Mouse (Mus musculus): ENCODE results near the gene Txnrd1.

Txnrd1 gene

DNA sequence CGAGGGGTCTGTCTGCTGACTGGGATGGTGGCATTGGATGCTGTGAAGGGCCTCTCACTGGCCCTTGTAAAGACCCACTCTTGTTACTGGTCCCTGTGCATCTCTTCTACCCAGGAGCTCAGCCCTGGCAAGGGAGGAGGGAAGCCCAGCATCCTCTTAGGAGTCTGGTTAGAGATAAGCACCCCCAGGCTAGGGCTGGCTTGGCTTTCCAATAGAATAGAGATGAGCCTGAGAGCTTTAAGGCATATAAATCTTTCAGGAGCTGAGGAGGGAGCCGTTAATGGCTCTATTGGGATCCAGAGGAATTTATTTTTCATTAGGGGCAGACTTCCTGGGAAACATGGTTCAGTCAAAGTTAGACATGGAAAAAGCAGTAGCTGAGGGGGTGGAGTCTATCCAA, 91.9 kb downstream of the Txnrd1 start:
- in situ Hi-C loops (cut with MboI; ENCODE audit: low pct_unique_long_range_greater_than_20kb in 1 of 2, low sequenced_read_pairs in 2 of 2, unreplicated experiment in 1 of 2): loop anchor here in 1 of 2 experiments (10.0 kb wide), 1 partner anchor 269 kb away; no protein-coding TSS in a partner anchor

- in situ Hi-C loops (cut with MboI; ENCODE audit: low pct_unique_long_range_greater_than_20kb in 1 of 2, low sequenced_read_pairs in 2 of 2, unreplicated experiment in 1 of 2): no loop called here
Observed at GRCm38 (mm10) chr10:82935018-82935633, 101.4 kb downstream of the Txnrd1 start.

GRCm38 (mm10) chr10:82935774-82936173, 102.0 kb downstream of the Txnrd1 start:
- in situ Hi-C loops (cut with MboI; ENCODE audit: low pct_unique_long_range_greater_than_20kb in 1 of 2, low sequenced_read_pairs in 2 of 2, unreplicated experiment in 1 of 2): no loop called here
